Mouse (Mus musculus) MEL (cell line): ENCODE data around the gene Pam16. TPM values are rescaled to one million over a fixed set of nuclear protein-coding genes. Genes with fewer than 3 reads are reported as not detected.

Experiments used
- DNase-seq: peaks from one replicate; pipeline ENCODE4 v3.0.0; 2011; ENCODE audit warnings: low read depth, low spot score
- H3K27ac ChIP-seq: 2 replicates; pipeline ENCODE4 v1.5.1; 2012; ENCODE audit warnings: low read depth, mild to moderate bottlenecking, control low read depth, low read length, moderate library complexity; ENCODE audit not compliant: control insufficient read depth
- H3K27me3 ChIP-seq, 2 experiments: fragments of 150-350 bp in 1 of 2; sonication (generic) in 1 of 2; 2 replicates each; pipeline ENCODE4 v1.6.1; 2012; ENCODE audit warnings: low read length in 2 of 2, mild to moderate bottlenecking in 2 of 2, improper control_type of control experiment in 1 of 2, moderate library complexity in 1 of 2; ENCODE audit not compliant: insufficient read depth in 2 of 2, control insufficient read depth in 1 of 2
- H3K36me3 ChIP-seq, 2 experiments: 2 replicates each; pipeline ENCODE4 v1.6.1; 2012 to 2014; ENCODE audit warnings: low read length in 2 of 2, improper control_type of control experiment in 1 of 2, inconsistent platforms in 1 of 2, mild to moderate bottlenecking in 1 of 2; ENCODE audit not compliant: insufficient read depth in 2 of 2, control insufficient read depth in 1 of 2
- H3K4me1 ChIP-seq, 2 experiments: fragments of 150-350 bp in 1 of 2; sonication (generic) in 1 of 2; 2 replicates each; pipeline ENCODE4 v1.6.1; 2012; ENCODE audit warnings: low read length in 2 of 2, improper control_type of control experiment in 1 of 2, mild to moderate bottlenecking in 1 of 2; ENCODE audit not compliant: insufficient read depth in 2 of 2, control insufficient read depth in 1 of 2
- H3K4me3 ChIP-seq, 2 experiments: fragments of 150-350 bp in 1 of 2; sonication (generic) in 1 of 2; 2 replicates each; pipeline ENCODE4 v1.5.1; 2012; ENCODE audit warnings: low read depth in 2 of 2, low read length in 2 of 2, mild to moderate bottlenecking in 2 of 2, moderate library complexity in 2 of 2, control low read depth in 1 of 2, improper control_type of control experiment in 1 of 2; ENCODE audit not compliant: control insufficient read depth in 1 of 2, insufficient read depth in 1 of 2
- H3K79me2 ChIP-seq: 2 replicates; pipeline ENCODE4 v1.6.1; 2012; ENCODE audit warnings: mild to moderate bottlenecking, low read length, moderate library complexity; ENCODE audit not compliant: control insufficient read depth, poor library complexity, insufficient read depth
- H3K9ac ChIP-seq: 2 replicates; pipeline ENCODE4 v1.6.1; 2012; ENCODE audit warnings: low read depth, mild to moderate bottlenecking, control low read depth, low read length, moderate library complexity; ENCODE audit not compliant: control insufficient read depth, poor library complexity, severe bottlenecking
- H3K9me3 ChIP-seq: fragments of 150-350 bp; sonication (generic); replicated peaks from 2 replicates; pipeline ENCODE4 v1.6.1; 2012; ENCODE audit warnings: mild to moderate bottlenecking, low read length, improper control_type of control experiment, moderate library complexity; ENCODE audit not compliant: insufficient read depth
- BHLHE40 ChIP-seq: IDR thresholded peaks from 2 replicates; pipeline ENCODE4 v1.6.1; 2012; ENCODE audit warnings: low read depth, mild to moderate bottlenecking, inconsistent platforms, low read length, improper control_type of control experiment, borderline replicate concordance
- CTCF ChIP-seq, 3 experiments: IDR thresholded peaks in 2 of 3; conservative IDR thresholded peaks in 1 of 3; 2 replicates each; pipeline ENCODE4 v1.5.1; 2011 to 2012; ENCODE audit warnings: low read length in 3 of 3, low read depth in 2 of 3, mild to moderate bottlenecking in 2 of 3, improper control_type of control experiment in 1 of 3, inconsistent platforms in 1 of 3, mixed read lengths in 1 of 3, moderate library complexity in 1 of 3; ENCODE audit not compliant: control insufficient read depth in 1 of 3, insufficient read depth in 1 of 3, poor library complexity in 1 of 3, severe bottlenecking in 1 of 3
- ELF1 ChIP-seq: IDR thresholded peaks from 2 replicates; pipeline ENCODE4 v1.6.1; 2014; ENCODE audit warnings: low read depth, mild to moderate bottlenecking, inconsistent platforms, low read length, improper control_type of control experiment, moderate library complexity
- EP300 ChIP-seq, 2 experiments: IDR thresholded peaks; 2 replicates each; pipeline ENCODE4 v1.6.1; 2011; ENCODE audit warnings: improper control_type of control experiment in 2 of 2, low read length in 2 of 2, low read depth in 1 of 2, mild to moderate bottlenecking in 1 of 2
- GATA1 ChIP-seq: IDR thresholded peaks from 2 replicates; pipeline ENCODE4 v1.6.1; 2011; ENCODE audit warnings: low read depth, low read length, improper control_type of control experiment
- MAX ChIP-seq: IDR thresholded peaks from 2 replicates; pipeline ENCODE4 v1.6.1; 2011; ENCODE audit warnings: low read length, improper control_type of control experiment
- MAZ ChIP-seq: IDR thresholded peaks from 2 replicates; pipeline ENCODE4 v1.6.1; 2012; ENCODE audit warnings: low read depth, mild to moderate bottlenecking, inconsistent platforms, low read length, improper control_type of control experiment
- MXI1 ChIP-seq: IDR thresholded peaks from 2 replicates; pipeline ENCODE4 v1.6.1; 2011; ENCODE audit warnings: mild to moderate bottlenecking, low read depth, low read length, improper control_type of control experiment
- NRF1 ChIP-seq: IDR thresholded peaks from 2 replicates; pipeline ENCODE4 v1.6.1; 2014; ENCODE audit warnings: low read depth, mild to moderate bottlenecking, inconsistent platforms, low read length, improper control_type of control experiment, moderate library complexity; ENCODE audit not compliant: poor library complexity, insufficient read depth, severe bottlenecking
- POLR2A ChIP-seq, 2 experiments: IDR thresholded peaks; 2 replicates each; pipeline ENCODE4 v1.6.1; 2011 to 2012; ENCODE audit warnings: low read length in 2 of 2, mild to moderate bottlenecking in 2 of 2, control low read depth in 1 of 2, improper control_type of control experiment in 1 of 2, low read depth in 1 of 2, moderate library complexity in 1 of 2; ENCODE audit not compliant: control insufficient read depth in 1 of 2, insufficient read depth in 1 of 2, poor library complexity in 1 of 2
- POLR2AphosphoS5 ChIP-seq: IDR thresholded peaks from 2 replicates; pipeline ENCODE4 v1.6.1; 2012; ENCODE audit warnings: low read depth, borderline replicate concordance, mild to moderate bottlenecking, inconsistent platforms, low read length, moderate library complexity, mixed read lengths
- RAD21 ChIP-seq: IDR thresholded peaks from 2 replicates; pipeline ENCODE4 v1.6.1; 2011; ENCODE audit warnings: mild to moderate bottlenecking, low read depth, low read length, improper control_type of control experiment
- RCOR1 ChIP-seq: IDR thresholded peaks from 2 replicates; pipeline ENCODE4 v1.6.1; 2012; ENCODE audit warnings: low read depth, mild to moderate bottlenecking, inconsistent platforms, low read length, improper control_type of control experiment
- SMC3 ChIP-seq: IDR thresholded peaks from 2 replicates; pipeline ENCODE4 v1.6.1; 2011; ENCODE audit warnings: low read depth, low read length, improper control_type of control experiment
- TBP ChIP-seq: IDR thresholded peaks from 2 replicates; pipeline ENCODE4 v1.8.0; 2011; ENCODE audit warnings: low read depth, low read length, improper control_type of control experiment
- TCF12 ChIP-seq: IDR thresholded peaks from 2 replicates; pipeline ENCODE4 v1.6.1; 2014; ENCODE audit warnings: low read depth, mild to moderate bottlenecking, inconsistent platforms, low read length, improper control_type of control experiment, moderate library complexity
- USF2 ChIP-seq, 2 experiments: IDR thresholded peaks; 2 replicates each; pipeline ENCODE4 v1.6.1; 2011 to 2012; ENCODE audit warnings: improper control_type of control experiment in 2 of 2, low read length in 2 of 2, borderline replicate concordance in 1 of 2, inconsistent platforms in 1 of 2, low read depth in 1 of 2, mild to moderate bottlenecking in 1 of 2; ENCODE audit not compliant: insufficient read depth in 1 of 2
- ZC3H11A ChIP-seq: IDR thresholded peaks from 2 replicates; pipeline ENCODE4 v1.6.1; 2012; ENCODE audit warnings: low read depth, mild to moderate bottlenecking, inconsistent platforms, low read length, improper control_type of control experiment
- ZMIZ1 ChIP-seq: IDR thresholded peaks from 2 replicates; pipeline ENCODE4 v1.6.1; 2012; ENCODE audit warnings: low read depth, mild to moderate bottlenecking, inconsistent platforms, low read length, improper control_type of control experiment, moderate library complexity
- ZNF384 ChIP-seq: IDR thresholded peaks from 2 replicates; pipeline ENCODE4 v1.6.1; 2012; ENCODE audit warnings: low read depth, mild to moderate bottlenecking, inconsistent platforms, low read length, improper control_type of control experiment
- polyA plus RNA-seq, 2 experiments: library from polyadenylated mRNA; stranded (reverse) in 1 of 2; unstranded in 1 of 2; fragments of >175 nt in 1 of 2; fragments of >200 nt in 1 of 2; gene quantifications; 2 replicates each; pipeline versions ENCODE4 v1.2.1 to v1.2.4; 2012; ENCODE audit warnings: low replicate concordance in 2 of 2, low read depth in 1 of 2; ENCODE audit not compliant: insufficient read length in 2 of 2, insufficient read depth in 1 of 2, missing spikeins in 1 of 2
- total RNA-seq: library from RNA; depleted of rRNA; stranded (reverse); fragments of 300-350 nt; gene quantifications from 2 replicates; pipeline ENCODE4 v1.2.3, GENCODE M21; 2012

Gene Pam16
- total and polyA plus RNA-seq, 3 experiments: 13.6 to 121 TPM; not detected in 1

DNA sequence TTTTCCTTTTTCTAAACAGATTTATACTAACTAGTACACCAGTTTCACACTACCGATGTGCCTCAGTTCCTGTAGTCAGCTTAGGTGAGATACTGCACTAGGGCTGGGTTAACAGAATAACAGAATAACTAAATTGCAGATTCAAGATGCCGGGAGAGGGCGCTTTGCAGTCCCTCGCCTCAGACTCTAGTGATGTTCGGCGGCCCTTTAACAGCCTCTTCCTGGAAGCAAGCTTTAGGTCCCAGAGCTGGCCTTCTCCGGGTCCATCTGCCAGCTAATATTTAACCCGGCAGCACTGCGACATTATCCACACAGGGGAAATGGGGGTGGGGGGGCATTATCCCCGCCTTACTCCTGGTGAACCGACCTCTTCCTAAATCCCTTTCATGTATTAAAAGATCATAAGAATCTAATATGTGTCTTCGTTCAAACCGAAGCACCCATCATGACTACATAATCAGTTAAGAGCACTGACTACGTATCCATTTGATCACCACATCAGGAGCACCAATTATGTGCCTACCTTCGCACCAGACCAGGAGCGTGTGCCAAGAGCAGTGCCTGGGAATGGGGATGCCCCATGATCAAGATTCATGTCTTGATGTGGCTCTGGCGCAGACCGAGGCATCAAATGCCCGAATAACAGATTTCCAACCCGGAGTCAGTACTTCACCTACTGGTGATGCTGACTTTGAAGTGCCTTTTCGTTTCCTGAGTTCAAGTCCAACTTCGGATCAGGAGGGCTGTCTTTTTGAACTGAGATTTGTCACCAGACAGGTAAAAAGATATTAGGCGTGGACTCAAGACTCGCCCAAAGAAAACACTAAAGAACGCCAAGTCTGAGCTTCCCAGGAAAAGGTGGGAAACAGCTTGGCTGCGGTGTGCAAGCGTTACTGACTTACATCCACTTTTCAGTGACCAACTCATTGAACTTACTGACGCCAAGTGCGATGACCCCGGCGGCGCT, 31.6 kb downstream of the Pam16 start:
- Histone ChIP-seq H3K79me2 (no peaks in the 10 kb centered on the region), H3K36me3 (no peaks in the 10 kb centered on the region), H3K4me1 (no peaks in the 10 kb centered on the region; a peak in 1 of 4 replicates), H3K9me3 (no peaks in the 10 kb centered on the region), H3K27me3 (0 out of 4 replicates have a peak, but pooled peaks cover 0 to 3% of the 10 kb centered on the region in 2 experiments), H3K27ac (no peak overlapping the region), H3K4me3 (no peak overlapping the region), H3K9ac (no peak overlapping the region)
- TF ChIP-seq RAD21 (peak; percentile 8; the same call in 1 of the 2 replicates), BHLHE40 (no peak), SMC3 (peak; percentile 46), CTCF (IDR thresholded peaks at IDR 0.05 in 2 of 3, conservative IDR thresholded peaks at IDR 0.05 in 1 of 3; ENCODE audit: control insufficient read depth in 1 of 3, insufficient read depth in 1 of 3, low read depth in 2 of 3, low read length in 3 of 3, poor library complexity in 1 of 3, severe bottlenecking in 1 of 3) (peak; percentile 9 to 57 (median 54); a peak in 5 of 6 replicates)
- TF ChIP-seq, all 39 proteins: peak for 3
- DNase-seq: peak; percentile 57

DNA sequence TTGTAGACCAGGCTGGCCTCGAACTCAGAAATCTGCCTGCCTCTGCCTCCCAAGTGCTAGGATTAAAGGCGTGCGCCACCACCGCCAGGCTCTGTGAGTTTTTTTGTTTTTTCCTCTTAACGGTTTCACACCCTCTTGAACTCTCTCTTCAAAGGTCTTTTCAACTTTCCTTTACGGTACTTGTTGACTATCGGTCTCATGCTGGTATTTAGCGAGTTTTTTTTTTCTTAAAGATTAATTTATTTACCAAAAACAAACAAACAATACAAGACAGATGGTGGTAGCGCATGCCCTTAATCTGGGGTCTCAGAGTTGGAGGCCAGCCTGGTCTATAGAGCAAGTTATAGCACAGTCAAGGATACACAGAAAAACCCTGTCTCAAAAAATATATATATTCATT, 34.6 kb downstream of the Pam16 start:
- TF ChIP-seq TCF12: no peak
- no peak for TF ChIP-seq POLR2AphosphoS5
- no peak for TF ChIP-seq ZC3H11A
- no peak for TF ChIP-seq POLR2A (IDR thresholded peaks at IDR 0.05; ENCODE audit: control insufficient read depth in 1 of 2, insufficient read depth in 1 of 2, low read depth in 1 of 2, low read length in 2 of 2, poor library complexity in 1 of 2)
- TF ChIP-seq RCOR1: no peak
- TF ChIP-seq EP300 (IDR thresholded peaks at IDR 0.05; ENCODE audit: low read depth in 1 of 2, low read length in 2 of 2): no peak
- no peak for TF ChIP-seq ZMIZ1
- TF ChIP-seq USF2 (IDR thresholded peaks at IDR 0.05; ENCODE audit: borderline replicate concordance in 1 of 2, insufficient read depth in 1 of 2, low read depth in 1 of 2, low read length in 2 of 2): no peak
- no peak for TF ChIP-seq CTCF (IDR thresholded peaks at IDR 0.05 in 2 of 3, conservative IDR thresholded peaks at IDR 0.05 in 1 of 3; ENCODE audit: control insufficient read depth in 1 of 3, insufficient read depth in 1 of 3, low read depth in 2 of 3, low read length in 3 of 3, poor library complexity in 1 of 3, severe bottlenecking in 1 of 3)
- no peak for TF ChIP-seq ELF1
- no peak for TF ChIP-seq MXI1
- no peak for TF ChIP-seq SMC3
- no peak for TF ChIP-seq MAX
- TF ChIP-seq MAZ: no peak
- TF ChIP-seq TBP: no peak
- TF ChIP-seq NRF1: no peak
- TF ChIP-seq GATA1: no peak
- TF ChIP-seq ZNF384: no peak
- Histone ChIP-seq H3K9ac (no peak overlapping the region), H3K4me1 (peaks cover 9 to 17% of the 10 kb centered on the region in 2 experiments), H3K9me3 (no peaks in the 10 kb centered on the region), H3K27ac (no peak overlapping the region), H3K36me3 (peaks cover 0 to 6% of the 10 kb centered on the region in 2 experiments; a peak in 2 of 4 replicates), H3K27me3 (0 out of 4 replicates have a peak, but pooled peaks cover 0 to 3% of the 10 kb centered on the region in 2 experiments), H3K4me3 (no peak overlapping the region), H3K79me2 (no peaks in the 10 kb centered on the region)
- DNase-seq: peak; percentile 47
